Mouse (Mus musculus) C2C12 (cell line): Measurements from ENCODE around the gene Tmem109.

ENCODE experiments used
- CEBPB ChIP-seq: IDR thresholded peaks from one replicate; pipeline ENCODE4 v1.6.1; 2011; ENCODE audit warnings: low read depth, mild to moderate bottlenecking, control low read depth, moderate library complexity
- CTCF ChIP-seq: IDR thresholded peaks from one replicate; pipeline ENCODE4 v1.5.1; 2011; ENCODE audit not compliant: control insufficient read depth, insufficient read depth, insufficient read length
- FOSL1 ChIP-seq: IDR thresholded peaks from one replicate; pipeline ENCODE4 v1.8.0; 2011; ENCODE audit warnings: mild to moderate bottlenecking, low read length; ENCODE audit not compliant: poor library complexity, insufficient read depth, severe bottlenecking
- MAX ChIP-seq: IDR thresholded peaks from one replicate; pipeline ENCODE4 v1.6.1; 2011; ENCODE audit warnings: mild to moderate bottlenecking, control low read depth
- MYOD1 ChIP-seq: IDR thresholded peaks from one replicate; pipeline ENCODE4 v1.6.1; 2011; ENCODE audit warnings: low read depth; ENCODE audit not compliant: control insufficient read depth, insufficient read length
- MYOG ChIP-seq: IDR thresholded peaks from one replicate; pipeline ENCODE4 v1.6.1; 2011; ENCODE audit not compliant: control insufficient read depth, insufficient read length; ENCODE audit errors: extremely low read depth
- USF1 ChIP-seq: IDR thresholded peaks from one replicate; pipeline ENCODE4 v1.6.1; 2011; ENCODE audit warnings: low read depth, mild to moderate bottlenecking, control low read depth, moderate library complexity

DNA sequence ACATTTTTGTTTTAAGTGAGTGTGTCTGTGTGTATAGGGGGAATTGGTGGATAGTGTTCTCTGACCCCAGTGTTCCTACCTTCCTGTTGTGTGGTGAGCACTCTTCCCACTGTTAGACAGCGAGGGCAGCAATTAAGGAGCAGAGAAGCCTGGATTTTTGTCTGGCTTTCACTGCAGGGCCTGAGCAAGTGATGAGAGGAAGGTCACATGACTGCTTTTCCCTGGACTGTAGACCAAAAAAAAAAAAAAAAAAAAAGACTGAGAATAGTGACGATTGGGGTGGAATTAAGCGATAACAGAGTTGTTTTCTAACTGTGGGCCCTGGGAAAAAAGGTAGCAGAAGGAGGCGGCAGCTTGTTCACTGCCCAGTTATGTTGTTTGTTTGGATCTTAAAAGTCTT is 44.9 kb upstream of the Tmem109 start:
- TF ChIP-seq CTCF: no peak
- TF ChIP-seq FOSL1: no peak
- no peak for TF ChIP-seq MYOG
- TF ChIP-seq MYOD1: no peak
- TF ChIP-seq MAX: no peak
- no peak for TF ChIP-seq CEBPB
- TF ChIP-seq USF1: peak; percentile 76
